Mouse (Mus musculus): ENCODE data around the gene Olfr364-ps1.

The Olfr364-ps1 gene

GRCm38 (mm10) chr2:37139022-37139421 is at the start of gene Olfr364-ps1:
Gene Olfr364-ps1 (plus strand): TSS chr2:37139322.
- DNase-seq: no peak

GRCm38 (mm10) chr2:37117810-37118209 is 21.3 kb upstream of the Olfr364-ps1 start, which contains the start of gene Olfr362:
Gene Olfr362 (minus strand): TSS chr2:37117910.
- no peak for DNase-seq

- DNase-seq: no peak
Measured at GRCm38 (mm10) chr2:37187898-37188297, 48.8 kb downstream of the Olfr364-ps1 start, which contains the start of gene Olfr365. Gene Olfr365 (plus strand): TSS chr2:37188198.
